In genomic region chr19:36637223-36637622, GRCm38 (mm10) we compare ENCODE assay signal across 22 mouse cellular contexts.
A peak's percentile ranks its signal among the peaks of the same experiment; 100 is the strongest.
DNase-seq lines count a peak whose midpoint lies in the region; ATAC-seq and TF ChIP-seq lines count a peak whose summit lies in the region.
"Had no signal": no experiment of that assay in that cellular context is flagged by ENCODE, and none has a peak within 500 bp of the region (broad histone marks: within the 10 kb centered on the region; RNA-seq: fewer than 3 reads in every experiment).

No protein-coding gene starts in this region.

- ATAC-seq in frontal cortex, adult (ENCODE audit: low TSS enrichment), result peak; percentile 77
- no peak for ATAC-seq in intestine, postnatal 0 days
- no peak for ATAC-seq in hindbrain, embryonic 13.5 days (ENCODE audit: low FRiP score)
- ATAC-seq: activated CD4-positive, CD25-positive, alpha-beta regulatory T cell, adult 4 months; CD4-positive, CD25-positive, alpha-beta regulatory T cell, adult 4 months; Patski had no signal

- no peak overlapping the region for H3K27ac ChIP-seq in intestine, postnatal 0 days (ENCODE audit: low read depth, low read length)
- no peak overlapping the region for H3K27ac ChIP-seq in hindbrain, embryonic 13.5 days

- TF ChIP-seq CTCF in intestine, postnatal 0 days (IDR thresholded peaks at IDR 0.05; ENCODE audit: low read depth), result no peak

- no peak overlapping the region for H3K4me3 ChIP-seq in intestine, postnatal 0 days (ENCODE audit: low read depth, low read length)
- H3K4me3 ChIP-seq in hindbrain, embryonic 13.5 days, result no peak overlapping the region

- H3K27me3 ChIP-seq in intestine, postnatal 0 days (replicated peaks; ENCODE audit: control insufficient read depth, insufficient read depth, low read length), result no peaks in the 10 kb centered on the region
- H3K27me3 ChIP-seq in hindbrain, embryonic 13.5 days, result no peaks in the 10 kb centered on the region
- H3K27me3 ChIP-seq: CH12.LX, Patski had no signal

- DNase-seq in frontal cortex, postnatal 14 days (ENCODE audit: low spot score in 2 of 2), result no peak
- DNase-seq in brain, adult 2 months (ENCODE audit: low read depth, low spot score), result peak; percentile 45
- DNase-seq in telencephalon, adult 2 months (ENCODE audit: low read depth, low spot score), result peak; percentile 58
- DNase-seq: adrenal gland, adult 2 months; adrenal gland, adult 8-10 months; adrenal gland, postnatal 10 days; adrenal gland, postnatal 14 days; adrenal gland, postnatal 25 days; adrenal gland, postnatal 36 days; B cell, adult 2 months; cerebellum, adult 11 months; cerebellum, adult 11-12 months; cerebellum, adult 18-20 months; cerebellum, adult 2 months had no signal

- no peak overlapping the region for H3K9ac ChIP-seq in intestine, postnatal 0 days (ENCODE audit: low read depth, low read length)
- H3K9ac ChIP-seq in hindbrain, embryonic 13.5 days, result no peak overlapping the region

- H3K4me1 ChIP-seq in intestine, postnatal 0 days (replicated peaks; ENCODE audit: control insufficient read depth, insufficient read depth, low read length), result no peaks in the 10 kb centered on the region
- no peaks in the 10 kb centered on the region for H3K4me1 ChIP-seq in hindbrain, embryonic 13.5 days (replicated peaks)

- WGBS in intestine, postnatal 0 days, result 88% methylated on average over 3 of the region's 3 CpGs
- 83% methylated on average over 3 of the region's 3 CpGs for WGBS in hindbrain, embryonic 13.5 days

- H3K36me3 ChIP-seq in intestine, postnatal 0 days (ENCODE audit: control insufficient read depth, insufficient read depth), result no peaks in the 10 kb centered on the region
- no peaks in the 10 kb centered on the region for H3K36me3 ChIP-seq in hindbrain, embryonic 13.5 days
- H3K36me3 ChIP-seq: G1E had no signal

- H3K9me3 ChIP-seq in intestine, postnatal 0 days (ENCODE audit: control insufficient read depth), result no peaks in the 10 kb centered on the region
- H3K9me3 ChIP-seq in hindbrain, embryonic 13.5 days, result peaks cover 7% of the 10 kb centered on the region; the same call in 1 of the 2 replicates
- H3K9me3 ChIP-seq: G1E had no signal

- no peak overlapping the region for H3K4me2 ChIP-seq in intestine, postnatal 0 days (replicated peaks; ENCODE audit: low read depth)
- H3K4me2 ChIP-seq in hindbrain, embryonic 13.5 days, result no peak overlapping the region

Comparison
In these comparisons a context has a peak if more than half of its experiments do, and no peak if none do; other contexts are left out.
1. DNase-seq: peak in brain, adult 2 months (single experiment) and telencephalon, adult 2 months (single experiment); none in frontal cortex, postnatal 14 days (0 of 2).